Mouse (Mus musculus) frontal cortex, adult (tissue): ENCODE measurements around the gene Ywhae.
"Not testable (repeated sequence)": the region's sequence is repeated elsewhere in the genome, so short reads cannot be mapped to it uniquely, and the experiment has no call there.

Source experiments
- ATAC-seq: cut with Nextera tagmentation; 2 replicates; pipeline ENCODE4 v1.9.2; 2017; ENCODE audit warnings: mild to moderate bottlenecking, moderate library complexity, mixed read lengths; ENCODE audit not compliant: low TSS enrichment

Gene Ywhae

DNA sequence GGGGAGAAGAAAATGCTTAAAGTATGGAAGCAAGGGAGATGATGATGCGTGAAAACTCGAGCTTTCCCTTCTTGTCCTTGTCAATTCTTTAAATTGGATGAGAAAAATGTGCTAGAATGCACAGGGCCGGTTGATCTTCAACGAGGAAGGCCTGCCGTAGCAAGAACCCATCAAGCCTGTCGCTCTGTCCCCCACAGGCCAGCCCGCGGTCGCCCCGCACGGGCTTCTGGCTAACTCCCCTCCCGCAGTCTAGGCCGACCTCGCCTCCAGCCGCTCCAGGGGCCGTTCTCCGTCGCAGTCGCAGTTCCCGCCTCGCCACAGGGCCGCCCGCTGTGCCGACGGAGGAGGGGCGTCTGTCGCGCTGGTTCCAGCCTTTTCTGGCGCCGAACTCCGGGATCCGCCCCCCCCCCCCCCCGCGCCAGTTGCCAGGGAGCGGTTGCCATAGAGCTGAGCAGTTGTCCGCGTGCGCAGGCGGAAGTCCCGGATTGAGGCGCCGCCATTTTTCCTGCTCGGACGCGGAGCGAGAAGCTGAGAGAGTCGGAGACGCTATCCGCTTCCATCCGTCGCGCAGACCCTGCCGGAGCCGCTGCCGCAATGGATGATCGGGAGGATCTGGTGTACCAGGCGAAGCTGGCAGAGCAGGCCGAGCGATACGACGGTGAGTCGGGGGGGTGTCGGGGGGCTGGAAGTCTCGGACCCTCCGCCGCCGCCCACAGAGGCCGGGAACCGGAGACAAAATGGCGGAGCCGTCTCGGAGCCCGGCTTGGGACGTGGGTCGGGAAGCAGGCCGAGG, at the start of gene Ywhae:
Gene Ywhae (plus strand): TSS at position 436 of the 793 bp plus-strand sequence.
- peak; percentile 82 for ATAC-seq

DNA sequence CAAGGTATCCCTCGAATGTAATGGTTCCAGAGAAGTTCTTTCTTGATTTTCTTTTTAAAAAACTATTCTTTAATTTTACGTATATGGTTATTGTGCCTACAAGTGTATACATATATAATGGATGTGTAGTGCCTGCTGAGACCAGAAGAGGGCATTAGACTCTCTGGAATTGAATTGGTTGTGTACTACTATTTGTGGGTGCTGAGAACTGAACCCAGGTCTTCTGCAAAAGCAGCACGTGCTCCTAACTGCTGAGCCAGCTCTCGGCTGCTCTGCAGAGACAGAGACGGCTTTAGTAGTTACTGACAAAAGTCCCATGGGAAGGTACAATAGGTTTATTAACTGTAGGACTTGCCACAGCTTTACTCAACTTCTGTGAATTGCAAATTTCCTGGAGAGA, 48.2 kb upstream of the Ywhae start:
- ATAC-seq, result no peak

- no peak for ATAC-seq
Measured at GRCm38 (mm10) chr11:75684956-75685355, 47.7 kb upstream of the Ywhae start.

DNA sequence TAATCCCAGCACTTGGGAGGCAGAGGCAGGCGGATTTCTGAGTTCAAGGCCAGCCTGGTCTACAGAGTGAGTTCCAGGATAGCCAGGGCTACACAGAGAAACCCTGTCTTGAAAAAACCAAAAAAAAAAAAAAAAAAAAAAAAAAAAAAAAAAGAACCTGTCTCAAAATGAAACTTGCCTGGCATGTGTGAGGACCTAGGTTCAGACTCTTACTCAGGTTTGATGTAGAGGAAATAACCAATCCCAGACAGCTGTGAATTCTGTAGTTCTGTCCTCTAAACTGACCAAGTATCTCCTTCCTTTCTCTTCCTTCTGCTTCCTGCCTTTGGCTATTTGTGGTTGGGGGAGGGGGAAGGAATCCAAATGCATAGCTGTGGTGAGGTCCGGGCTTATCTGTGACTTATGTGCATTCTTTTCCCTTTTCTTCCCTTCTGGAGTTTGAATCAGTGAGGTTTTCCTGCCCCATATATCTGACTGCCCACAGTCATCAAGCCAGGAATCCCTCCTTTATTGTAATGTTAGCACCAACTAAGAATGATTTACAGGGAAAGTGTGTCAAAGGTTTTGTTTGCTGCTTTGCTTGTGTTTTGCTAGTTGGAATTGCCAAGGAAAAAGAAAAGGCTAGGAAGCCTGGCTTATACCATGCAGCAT, 45.2 kb upstream of the Ywhae start:
- ATAC-seq, result no peak

DNA sequence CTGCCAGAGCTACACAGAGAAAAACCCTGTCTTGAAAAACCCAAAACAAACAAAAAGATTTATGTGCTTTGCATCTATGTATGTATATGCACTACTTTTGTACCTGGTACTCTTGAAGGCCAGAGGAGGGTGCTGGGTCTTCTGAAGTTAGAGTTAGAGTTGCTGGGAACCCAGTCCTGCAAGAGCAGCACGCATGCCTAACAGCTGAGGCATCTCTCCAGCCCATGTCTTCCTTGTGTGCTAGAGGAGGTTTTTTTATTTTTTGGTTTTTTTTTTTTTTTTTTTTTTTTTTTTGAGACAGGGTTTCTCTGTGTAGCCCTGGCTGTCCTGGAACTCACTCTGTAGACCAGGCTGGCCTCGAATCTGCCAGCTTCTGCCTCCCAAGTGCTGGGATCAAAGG, 44.5 kb upstream of the Ywhae start:
- no peak for ATAC-seq

DNA sequence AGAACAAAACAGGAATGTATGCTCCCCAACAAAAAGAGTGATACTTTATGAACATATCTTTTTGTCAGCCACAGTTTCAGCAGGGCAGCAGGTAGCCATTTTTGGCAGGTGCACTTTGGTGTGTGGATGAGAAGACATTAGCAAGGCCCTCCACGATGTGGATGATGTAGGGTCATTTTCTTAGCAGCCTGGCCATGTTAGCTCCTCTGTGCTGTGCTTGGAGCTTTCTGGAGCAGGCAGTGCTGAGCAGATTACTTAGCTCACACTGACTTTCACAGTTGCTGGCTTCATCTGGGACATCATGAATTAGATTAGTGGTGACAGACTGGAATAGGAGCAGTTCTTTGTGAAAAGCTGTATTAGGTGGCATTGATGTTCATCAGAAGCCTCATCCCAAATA, 42.7 kb upstream of the Ywhae start:
- ATAC-seq, result no peak

DNA sequence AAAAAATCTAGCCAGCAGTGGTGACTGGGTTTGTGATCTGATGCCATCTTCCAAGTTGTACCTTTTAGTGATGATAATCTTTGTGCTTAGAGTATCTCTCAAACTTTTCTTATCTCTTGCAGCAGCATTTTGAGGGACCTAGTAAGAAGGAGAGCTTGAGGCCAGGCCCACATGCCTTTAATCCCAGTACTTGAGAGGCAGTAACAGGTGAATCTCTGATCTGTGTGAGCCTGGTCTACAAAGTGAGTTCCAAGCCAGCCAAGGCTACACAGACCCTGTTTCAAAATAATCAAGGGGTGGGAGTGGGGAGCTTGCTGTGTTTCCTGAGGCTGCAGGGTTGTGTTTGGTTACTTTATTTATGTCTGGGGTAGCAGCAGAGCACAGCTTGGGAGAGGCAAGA, 41.6 kb upstream of the Ywhae start:
- ATAC-seq, result no peak

- ATAC-seq, result no peak
Measured at GRCm38 (mm10) chr11:75693570-75693969, 39.1 kb upstream of the Ywhae start.

DNA sequence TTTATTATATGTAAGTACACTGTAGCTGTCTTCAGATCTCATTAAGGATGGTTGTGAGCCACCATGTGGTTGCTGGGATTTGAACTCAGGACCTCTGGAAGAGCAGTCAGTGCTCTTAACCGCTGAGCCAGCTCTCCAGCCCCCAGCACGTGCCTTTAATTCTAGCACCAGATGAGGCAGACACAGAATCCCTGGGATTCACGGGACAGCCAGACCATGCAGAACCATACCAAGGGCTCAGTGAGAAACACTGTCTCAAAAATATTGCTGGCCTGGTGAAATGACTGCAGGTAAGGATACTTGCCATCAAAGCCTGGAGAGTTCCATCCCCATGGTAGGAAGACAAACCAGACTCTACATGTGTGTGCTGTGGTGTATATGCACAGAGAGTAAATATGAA, 35.2 kb upstream of the Ywhae start:
- ATAC-seq, result not testable (repeated sequence)

DNA sequence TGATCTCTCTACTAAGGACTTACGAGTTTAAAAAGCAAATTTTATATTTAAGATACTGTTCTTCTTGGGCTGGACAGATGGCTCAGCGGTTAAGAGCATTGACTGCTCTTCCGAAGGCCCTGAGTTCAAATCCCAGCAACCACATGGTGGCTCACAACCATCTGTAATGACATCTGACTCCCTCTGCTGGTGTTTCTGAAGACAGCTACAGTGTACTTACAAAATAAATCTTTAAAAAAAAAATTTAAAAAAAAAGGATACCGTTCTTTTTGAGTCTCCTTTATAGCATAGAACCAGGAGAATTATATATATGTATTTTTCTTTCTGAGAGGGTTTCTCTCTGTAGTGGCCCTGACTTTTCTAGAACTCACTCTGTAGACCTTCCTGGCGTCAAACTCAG, 32.1 kb upstream of the Ywhae start:
- no peak for ATAC-seq

- ATAC-seq, result no peak
Measured at GRCm38 (mm10) chr11:75702761-75703160, 29.9 kb upstream of the Ywhae start.

- peak; percentile 41; the same call in 1 of the 2 replicates for ATAC-seq
Measured at GRCm38 (mm10) chr11:75703748-75704147, 28.9 kb upstream of the Ywhae start.

- no peak for ATAC-seq
Measured at GRCm38 (mm10) chr11:75713949-75714348, 18.7 kb upstream of the Ywhae start.

GRCm38 (mm10) chr11:75715556-75715955, 17.1 kb upstream of the Ywhae start:
- ATAC-seq, result no peak

- ATAC-seq, result no peak
Measured at GRCm38 (mm10) chr11:75716661-75717325, 15.9 kb upstream of the Ywhae start.

DNA sequence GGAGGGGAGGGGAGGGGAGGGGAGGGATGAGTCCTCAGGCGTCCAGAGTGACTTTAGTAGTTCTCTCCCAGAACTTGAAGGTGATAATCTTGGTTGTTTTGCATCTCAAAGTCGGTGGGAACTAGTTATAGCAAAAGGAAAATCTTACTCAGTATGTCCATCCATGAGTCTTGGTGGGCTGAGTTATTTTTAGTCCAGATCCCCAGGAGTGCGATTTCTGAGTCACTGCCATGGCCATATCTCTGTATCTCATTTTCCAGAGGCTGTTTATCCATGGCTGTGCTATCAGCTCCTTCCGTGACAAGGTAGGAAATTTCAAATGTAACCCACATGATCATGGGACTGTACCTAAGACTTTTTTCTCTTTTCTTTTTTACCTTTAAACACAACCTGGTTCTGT, 10.3 kb upstream of the Ywhae start:
- no peak for ATAC-seq

DNA sequence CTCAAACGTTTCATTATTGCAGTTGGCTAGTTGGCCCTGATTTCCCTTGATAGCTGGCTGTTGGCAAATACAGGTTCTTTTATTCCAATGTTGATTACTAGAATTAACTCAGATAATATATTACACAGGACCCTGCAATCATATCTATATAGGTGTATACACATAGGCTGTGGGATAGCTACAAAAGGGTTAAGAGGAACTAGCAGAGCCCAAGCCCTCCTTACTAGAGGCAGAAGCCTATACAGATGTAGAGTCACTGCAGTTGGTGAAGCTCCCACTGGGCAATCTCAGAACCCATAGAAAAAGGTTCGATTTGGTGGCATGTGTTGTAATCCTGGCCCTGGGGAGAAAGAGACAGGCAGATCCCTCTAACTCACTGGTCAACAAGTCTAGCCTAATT, 5.5 kb upstream of the Ywhae start:
- ATAC-seq, result no peak

- not testable (repeated sequence) for ATAC-seq
Measured at GRCm38 (mm10) chr11:75727659-75728058, 5.0 kb upstream of the Ywhae start.

GRCm38 (mm10) chr11:75733227-75733940, 715 bp downstream of the Ywhae start:
- ATAC-seq, result peak; percentile 42

- ATAC-seq, result no peak
Measured at GRCm38 (mm10) chr11:75735462-75736252, 3.0 kb downstream of the Ywhae start.

- no peak for ATAC-seq
Measured at GRCm38 (mm10) chr11:75736978-75737377, 4.3 kb downstream of the Ywhae start.
